Mouse (Mus musculus) spleen, postnatal 14 days (tissue): Measurements from ENCODE around the gene Arl6ip5.

ENCODE experiments used
- DNase-seq, 2 experiments: peaks; one replicate each; pipeline ENCODE4 v3.0.0; 2021 to 2022; ENCODE audit warnings: low spot score in 2 of 2

Arl6ip5 gene

GRCm38 (mm10) chr6:97273058-97273710, 62.7 kb downstream of the Arl6ip5 start:
- no peak for DNase-seq

- DNase-seq = no peak
These were observed 63.3 kb downstream of the Arl6ip5 start for GRCm38 (mm10) chr6:97273777-97274176.

DNA sequence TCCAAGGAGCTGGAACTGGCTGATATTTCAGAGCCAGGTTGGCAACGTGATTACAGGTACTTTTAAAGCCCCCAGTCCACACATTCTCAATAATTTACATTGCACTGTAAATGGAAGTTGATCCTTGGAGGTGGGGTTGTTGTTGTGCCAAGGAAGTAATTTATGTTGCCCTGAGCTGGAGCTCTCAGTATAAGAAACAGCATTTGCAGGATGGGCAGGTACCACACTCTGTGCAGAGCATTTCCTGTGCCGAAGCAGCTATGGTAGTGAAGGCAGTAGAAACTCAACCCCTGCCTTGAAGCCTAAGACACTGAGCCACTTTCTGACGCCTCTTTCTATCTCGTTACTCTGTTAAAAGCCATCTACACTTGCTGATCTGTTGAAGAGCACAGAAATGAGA, 65.3 kb downstream of the Arl6ip5 start:
- no peak for DNase-seq

GRCm38 (mm10) chr6:97276366-97276765, 65.9 kb downstream of the Arl6ip5 start:
- DNase-seq = no peak

- no peak for DNase-seq
These were observed 66.5 kb downstream of the Arl6ip5 start for GRCm38 (mm10) chr6:97276890-97277497.

- peak; percentile 19 to 21 for DNase-seq
These were observed 67.7 kb downstream of the Arl6ip5 start for GRCm38 (mm10) chr6:97278014-97278787.

- no peak for DNase-seq
These were observed 68.4 kb downstream of the Arl6ip5 start for GRCm38 (mm10) chr6:97278878-97279277.
